8 mouse cellular contexts compared by ENCODE assay signal in the genomic region with DNA sequence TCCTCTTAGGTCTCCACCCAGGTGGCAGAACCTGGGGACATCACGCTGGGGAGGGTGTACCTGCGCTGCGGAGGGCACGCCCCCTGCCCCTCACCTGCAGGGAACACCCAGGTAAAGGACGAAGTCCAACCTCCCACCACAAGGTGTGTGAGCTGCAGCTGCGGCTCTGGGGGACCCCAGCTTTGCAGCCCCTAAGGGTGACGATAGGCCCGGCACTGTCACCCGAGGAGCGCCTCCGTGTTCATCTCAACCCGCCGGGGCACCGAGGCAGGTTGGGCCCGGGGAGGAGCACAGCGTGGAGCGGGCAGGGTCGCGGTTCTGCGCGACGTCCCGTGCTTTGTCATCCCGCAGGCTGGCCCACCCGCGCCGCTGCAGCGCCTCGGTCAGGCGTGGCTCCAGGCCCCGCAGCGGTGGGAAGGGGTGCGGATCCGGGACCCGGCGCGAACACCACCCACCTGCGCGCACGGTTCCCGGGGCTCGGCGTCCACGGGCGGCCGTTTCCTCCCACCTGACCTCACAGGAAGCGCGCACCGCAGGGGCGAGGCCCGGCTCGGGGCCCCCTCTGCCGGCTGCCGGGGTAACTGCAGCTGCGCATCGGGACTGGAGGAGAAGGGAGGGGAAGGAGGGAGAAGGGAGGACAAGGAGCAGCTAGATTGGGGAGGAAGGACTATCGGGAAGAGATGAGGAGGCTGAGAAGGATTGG. TPM values are rescaled to one million over a fixed set of nuclear protein-coding genes. Genes with fewer than 3 reads are reported as not detected.
A peak's percentile ranks its signal among the peaks of the same experiment; 100 is the strongest.
DNase-seq lines count a peak whose midpoint lies in the region; ATAC-seq and TF ChIP-seq lines count a peak whose summit lies in the region.

No protein-coding gene starts in this region.

- no peak overlapping the region for H3K27ac ChIP-seq in ES-Bruce4 (ENCODE audit: insufficient read depth, low read length)
- peak overlapping the region; percentile 54; the same call in 1 of the 2 replicates for H3K27ac ChIP-seq in forebrain, postnatal 0 days (ENCODE audit: low read depth, low read length)
- H3K27ac ChIP-seq in liver, postnatal 0 days (ENCODE audit: low read depth), result no peak overlapping the region
- H3K27ac ChIP-seq in neural tube, embryonic 15.5 days (replicated peaks), result 0 out of 2 replicates have a peak overlapping the region, but pooled peaks have one; percentile 10
- H3K27ac ChIP-seq in testis, adult 2 months (ENCODE audit: control insufficient read depth, insufficient read depth, low read depth, low read length), result no peak overlapping the region

- H3K9ac ChIP-seq in ES-Bruce4 (ENCODE audit: low read depth, poor library complexity, severe bottlenecking), result peak overlapping the region; percentile 73
- peak overlapping the region; percentile 93 for H3K9ac ChIP-seq in forebrain, postnatal 0 days
- H3K9ac ChIP-seq in liver, postnatal 0 days (replicated peaks), result peak overlapping the region; percentile 44; the same call in 1 of the 2 replicates
- H3K9ac ChIP-seq in neural tube, embryonic 15.5 days (replicated peaks), result peak overlapping the region; percentile 59

- TF ChIP-seq CTCF in ES-Bruce4 (IDR thresholded peaks at IDR 0.05; ENCODE audit: low read depth, low read length), result peak; percentile 61
- TF ChIP-seq CTCF in forebrain, postnatal 0 days (IDR thresholded peaks at IDR 0.05; ENCODE audit: low read depth), result peak; percentile 93
- peak; percentile 76 for TF ChIP-seq CTCF in liver, postnatal 0 days (IDR thresholded peaks at IDR 0.05; ENCODE audit: low read depth)
- TF ChIP-seq CTCF in testis, adult 2 months (IDR thresholded peaks at IDR 0.05; ENCODE audit: control insufficient read depth, insufficient read depth, insufficient replicate concordance, low read depth, low read length), result peak; percentile 65

- H3K9me3 ChIP-seq in ES-Bruce4 (replicated peaks; ENCODE audit: control insufficient read depth, insufficient read depth, low read length, poor library complexity, severe bottlenecking), result no peaks in the 10 kb centered on the region
- no peaks in the 10 kb centered on the region for H3K9me3 ChIP-seq in forebrain, postnatal 0 days (ENCODE audit: low read length)
- H3K9me3 ChIP-seq in liver, postnatal 0 days (ENCODE audit: low read length), result no peaks in the 10 kb centered on the region
- H3K9me3 ChIP-seq in neural tube, embryonic 15.5 days (replicated peaks), result no peaks in the 10 kb centered on the region

- H3K27me3 ChIP-seq in ES-Bruce4 (ENCODE audit: control insufficient read depth, insufficient read depth, low read length, poor library complexity, severe bottlenecking), result no peaks in the 10 kb centered on the region
- H3K27me3 ChIP-seq in forebrain, postnatal 0 days (ENCODE audit: insufficient read depth, low read length), result no peaks in the 10 kb centered on the region
- peaks cover 27% of the 10 kb centered on the region for H3K27me3 ChIP-seq in liver, postnatal 0 days (ENCODE audit: insufficient read depth, low read length)
- peaks cover 17% of the 10 kb centered on the region for H3K27me3 ChIP-seq in neural tube, embryonic 15.5 days (replicated peaks)
- no peaks in the 10 kb centered on the region for H3K27me3 ChIP-seq in testis, adult 2 months (ENCODE audit: control insufficient read depth, insufficient read depth, low read length)

- no peaks in the 10 kb centered on the region for H3K36me3 ChIP-seq in ES-Bruce4 (ENCODE audit: control insufficient read depth, insufficient read depth, low read length, poor library complexity, severe bottlenecking)
- H3K36me3 ChIP-seq in forebrain, postnatal 0 days (ENCODE audit: insufficient read depth), result 0 out of 2 replicates have a peak, but pooled peaks cover 10% of the 10 kb centered on the region
- H3K36me3 ChIP-seq in liver, postnatal 0 days (replicated peaks; ENCODE audit: insufficient read depth, low read length), result no peaks in the 10 kb centered on the region
- peaks cover 4% of the 10 kb centered on the region; the same call in 1 of the 2 replicates for H3K36me3 ChIP-seq in neural tube, embryonic 15.5 days
- no peaks in the 10 kb centered on the region for H3K36me3 ChIP-seq in testis, adult 2 months (ENCODE audit: control insufficient read depth, insufficient read depth, low read length)

- peak overlapping the region; percentile 83 for H3K4me3 ChIP-seq in ES-Bruce4 (ENCODE audit: low read depth, low read length)
- peak overlapping the region; percentile 70 for H3K4me3 ChIP-seq in forebrain, postnatal 0 days (ENCODE audit: low read depth, low read length)
- H3K4me3 ChIP-seq in liver, postnatal 0 days (ENCODE audit: low read depth, low read length), result peak overlapping the region; percentile 55
- peak overlapping the region; percentile 49 for H3K4me3 ChIP-seq in neural tube, embryonic 15.5 days (replicated peaks)
- H3K4me3 ChIP-seq in testis, adult 2 months (ENCODE audit: control insufficient read depth, low read depth, low read length), result peak overlapping the region; percentile 84

- TF ChIP-seq EP300 in ES-Bruce4 (IDR thresholded peaks at IDR 0.05; ENCODE audit: insufficient read depth, low read depth, low read length), result no peak
- no peak for TF ChIP-seq EP300 in liver, postnatal 0 days (IDR thresholded peaks at IDR 0.05; ENCODE audit: low read depth)

- peaks cover 3% of the 10 kb centered on the region for H3K4me1 ChIP-seq in ES-Bruce4 (ENCODE audit: control insufficient read depth, insufficient read depth, low read length)
- H3K4me1 ChIP-seq in forebrain, postnatal 0 days (ENCODE audit: insufficient read depth), result peaks cover 8% of the 10 kb centered on the region; the same call in 1 of the 2 replicates
- peaks cover 5% of the 10 kb centered on the region for H3K4me1 ChIP-seq in liver, postnatal 0 days (ENCODE audit: insufficient read depth)
- H3K4me1 ChIP-seq in neural tube, embryonic 15.5 days, result peaks cover 20% of the 10 kb centered on the region
- peaks cover 9% of the 10 kb centered on the region for H3K4me1 ChIP-seq in testis, adult 2 months (ENCODE audit: control insufficient read depth, insufficient read depth, low read length)

- WGBS in forebrain, postnatal 0 days, result under 1% methylated on average over 57 of the region's 57 CpGs
- WGBS in liver, postnatal 0 days (ENCODE audit: insufficient replicate concordance), result 2% methylated on average over 55 of the region's 57 CpGs
- under 1% methylated on average over 57 of the region's 57 CpGs for WGBS in neural tube, embryonic 15.5 days

- intact Hi-C loops in heart, postnatal 36 days (cut with DNase I), result no loop called here

- DNase-seq in cerebellum, adult 8-10 months, result peak; percentile 96
- peak; percentile 92 for DNase-seq in forebrain, postnatal 0 days
- peak; percentile 69 to 80 for DNase-seq in heart, postnatal 36 days
- DNase-seq in layer of hippocampus, adult 18-20 months (ENCODE audit: low spot score in 2 of 2), result peak; percentile 88 to 89
- DNase-seq in liver, postnatal 0 days, result peak; percentile 82

- no peak for TF ChIP-seq POLR2A in ES-Bruce4 (IDR thresholded peaks at IDR 0.05; ENCODE audit: insufficient read depth, low read length)
- TF ChIP-seq POLR2A in testis, adult 2 months (IDR thresholded peaks at IDR 0.05; ENCODE audit: control insufficient read depth, low read depth, low read length), result no peak

- peak; percentile 94 for ATAC-seq in forebrain, postnatal 0 days
- peak; percentile 51; the same call in 1 of the 2 replicates for ATAC-seq in liver, postnatal 0 days
- peak; percentile 90 for ATAC-seq in neural tube, embryonic 15.5 days (ENCODE audit: low FRiP score)

- peak overlapping the region; percentile 97 for H3K4me2 ChIP-seq in forebrain, postnatal 0 days (ENCODE audit: low read depth)
- peak overlapping the region; percentile 84 for H3K4me2 ChIP-seq in liver, postnatal 0 days (ENCODE audit: low read depth, low read length)
- H3K4me2 ChIP-seq in neural tube, embryonic 15.5 days, result peak overlapping the region; percentile 87

RNA-seq across cellular contexts. Expression of gene Neurog3, which starts 22.2 kb away (rescaled TPM):
- polyA plus RNA-seq in ES-Bruce4 (2011; ENCODE audit: insufficient read depth, insufficient read length, low read depth, missing spikeins), result 0.78 TPM in 1 of 2 replicates, not detected in the other
- not detected in 2 replicates for total RNA-seq in forebrain, postnatal 0 days (2014; rRNA removed)
- polyA plus RNA-seq in forebrain, postnatal 0 days (2015; fragmentation: Nextera tagmentation; extraction: Ambion mirVana), result not detected in 2 replicates
- not detected for total RNA-seq in heart, postnatal 36 days (2021)
- total RNA-seq in layer of hippocampus, adult 18-20 months (2021), result not detected
- polyA plus RNA-seq in liver, postnatal 0 days (2015; fragmentation: Nextera tagmentation; extraction: Ambion mirVana), result not detected in 2 replicates
- 0.35 and 0.68 TPM in 2 replicates for polyA plus RNA-seq in neural tube, embryonic 15.5 days (2015; fragmentation: Nextera tagmentation; extraction: Ambion mirVana)
- polyA plus RNA-seq in testis, adult 2 months (2012; rRNA removed), result 0.79 and 0.87 TPM in 2 replicates

RNA-seq across cellular contexts. Expression of gene Fam241b, which starts 33.1 kb away (rescaled TPM):
- polyA plus RNA-seq in ES-Bruce4 (2011; ENCODE audit: insufficient read depth, insufficient read length, low read depth, missing spikeins), result 25.7 and 29.6 TPM in 2 replicates
- total RNA-seq in forebrain, postnatal 0 days (2014; rRNA removed), result 118 and 120 TPM in 2 replicates
- 193 and 196 TPM in 2 replicates for polyA plus RNA-seq in forebrain, postnatal 0 days (2015; fragmentation: Nextera tagmentation; extraction: Ambion mirVana)
- total RNA-seq in heart, postnatal 36 days (2021), result 1 to 10 TPM; 1.7 to 2.6 TPM
- total RNA-seq in layer of hippocampus, adult 18-20 months (2021), result 10 to 100 TPM; 37.5 to 48.0 TPM
- polyA plus RNA-seq in liver, postnatal 0 days (2015; fragmentation: Nextera tagmentation; extraction: Ambion mirVana), result 0.64 and 0.69 TPM in 2 replicates
- polyA plus RNA-seq in neural tube, embryonic 15.5 days (2015; fragmentation: Nextera tagmentation; extraction: Ambion mirVana), result 114 and 139 TPM in 2 replicates
- 5.3 and 6.1 TPM in 2 replicates for polyA plus RNA-seq in testis, adult 2 months (2012; rRNA removed)

Comparison
In these comparisons a context has a peak if more than half of its experiments do, and no peak if none do; other contexts are left out.
1. H3K27ac ChIP-seq: peak in forebrain, postnatal 0 days (single experiment) and neural tube, embryonic 15.5 days (single experiment); none in ES-Bruce4 (single experiment), liver, postnatal 0 days (single experiment) and testis, adult 2 months (single experiment).
2. Peak in every context shown above with its lines, with median percentiles within 50 percentile points of each other: H3K4me3 ChIP-seq, H3K9ac ChIP-seq, CTCF ChIP-seq, DNase-seq, ATAC-seq and H3K4me2 ChIP-seq.